Mouse (Mus musculus) embryonic fibroblast, embryonic 13.5 days (primary cell): ENCODE data around the gene Slc38a2.

Experiments used
- CTCF ChIP-seq: IDR thresholded peaks from 2 replicates; pipeline ENCODE4 v1.5.1; 2011; ENCODE audit warnings: mild to moderate bottlenecking, control low read depth, low read length, moderate library complexity, borderline replicate concordance; ENCODE audit not compliant: insufficient read depth
- POLR2A ChIP-seq: IDR thresholded peaks from 2 replicates; pipeline ENCODE4 v1.6.1; 2011; ENCODE audit warnings: low read depth, mild to moderate bottlenecking, control low read depth, low read length, moderate library complexity

DNA sequence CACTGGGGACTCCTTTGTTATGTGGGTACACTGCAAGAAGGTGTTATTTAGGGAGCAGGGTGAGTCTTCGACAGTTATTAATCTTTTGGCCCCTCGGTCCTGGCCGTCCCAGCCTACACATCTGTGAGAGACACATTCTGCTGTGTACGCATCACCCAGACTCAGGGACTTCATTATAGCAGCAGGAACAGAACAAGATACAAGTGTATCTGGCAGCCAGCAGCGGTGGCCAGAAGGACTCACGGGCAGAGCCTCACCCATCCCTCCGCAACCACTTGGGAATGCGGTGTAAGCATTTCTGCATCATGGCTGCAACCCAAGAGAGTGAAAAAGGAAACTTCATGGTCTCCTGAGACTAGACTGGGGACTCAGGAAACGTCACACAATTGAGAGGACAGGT is 30.9 kb upstream of the Slc38a2 start:
- TF ChIP-seq POLR2A: no peak
- TF ChIP-seq CTCF: no peak
